Mouse (Mus musculus) limb, embryonic 10.5 days (tissue): ENCODE results near the gene Hdac11. TPM values are rescaled to one million over a fixed set of nuclear protein-coding genes. Genes with fewer than 3 reads are reported as not detected.
"Not testable (repeated sequence)": the region's sequence is repeated elsewhere in the genome, so short reads cannot be mapped to it uniquely, and the experiment has no call there.

ENCODE experiments used
- DNase-seq: peaks from one replicate; pipeline ENCODE4 v3.0.0-alpha.2; 2017; ENCODE audit warnings: low spot score
- H3K27ac ChIP-seq: fragments of 300-500 bp; sonication (generic); 2 replicates; pipeline ENCODE4 v1.5.1; 2016; ENCODE audit warnings: mild to moderate bottlenecking
- H3K27me3 ChIP-seq: fragments of 300-500 bp; sonication (generic); 2 replicates; pipeline ENCODE4 v1.6.1; 2016; ENCODE audit warnings: low read depth, mild to moderate bottlenecking; ENCODE audit not compliant: poor library complexity, severe bottlenecking
- H3K36me3 ChIP-seq: fragments of 300-500 bp; sonication (generic); 2 replicates; pipeline ENCODE4 v1.6.1; 2016; ENCODE audit warnings: mild to moderate bottlenecking, moderate library complexity
- H3K4me1 ChIP-seq: fragments of 300-500 bp; sonication (generic); 2 replicates; pipeline ENCODE4 v1.6.1; 2016
- H3K4me3 ChIP-seq: fragments of 300-500 bp; sonication (generic); 2 replicates; pipeline ENCODE4 v1.5.1; 2016; ENCODE audit warnings: mild to moderate bottlenecking, moderate library complexity
- H3K9me3 ChIP-seq: fragments of 300-500 bp; sonication (generic); replicated peaks from 2 replicates; pipeline ENCODE4 v1.6.1; 2016; ENCODE audit warnings: mild to moderate bottlenecking
- WGBS: fragments of 180-500 bp; shearing (Covaris S2); methylation state at CpG from one replicate; pipeline ENCODE4 v1.1.7; 2016; 5-methylcytosine and 5-hydroxymethylcytosine counted together
- polyA plus RNA-seq: library from polyadenylated mRNA; unstranded; fragments of >200 nt; fragmentation: Nextera tagmentation; extraction: Ambion mirVana; gene quantifications from 2 replicates; pipeline ENCODE4 v1.2.1, GENCODE M21; 2016

Gene Hdac11
- polyA plus RNA-seq, 1 experiment from 2014 or later, result 12.8 TPM

DNA sequence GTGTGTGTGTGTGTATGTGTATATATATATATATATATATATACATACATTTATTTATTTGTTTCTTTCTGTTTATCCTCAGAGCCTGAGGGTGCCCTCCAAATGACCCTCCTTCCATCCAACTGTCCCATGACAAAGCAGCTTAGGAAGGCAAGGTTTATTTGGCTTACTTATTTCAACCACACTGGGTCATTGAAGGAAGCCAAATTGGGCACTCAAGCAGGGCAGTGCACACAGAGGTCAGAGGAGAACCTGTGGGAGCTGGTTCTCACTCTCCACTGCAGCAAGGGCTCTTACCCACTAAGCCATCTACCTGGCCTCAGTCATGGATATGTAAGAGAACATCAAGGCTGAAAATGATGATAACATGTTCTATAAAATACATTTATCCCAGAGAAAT is 37.9 kb upstream of the Hdac11 start:
- no peak overlapping the region for H3K4me3 ChIP-seq
- H3K36me3 ChIP-seq, result no peaks in the 10 kb centered on the region
- peaks cover 37% of the 10 kb centered on the region for H3K27me3 ChIP-seq
- H3K27ac ChIP-seq, result no peak overlapping the region
- no peaks in the 10 kb centered on the region for H3K9me3 ChIP-seq
- no peak for DNase-seq
- peaks cover 21% of the 10 kb centered on the region for H3K4me1 ChIP-seq

DNA sequence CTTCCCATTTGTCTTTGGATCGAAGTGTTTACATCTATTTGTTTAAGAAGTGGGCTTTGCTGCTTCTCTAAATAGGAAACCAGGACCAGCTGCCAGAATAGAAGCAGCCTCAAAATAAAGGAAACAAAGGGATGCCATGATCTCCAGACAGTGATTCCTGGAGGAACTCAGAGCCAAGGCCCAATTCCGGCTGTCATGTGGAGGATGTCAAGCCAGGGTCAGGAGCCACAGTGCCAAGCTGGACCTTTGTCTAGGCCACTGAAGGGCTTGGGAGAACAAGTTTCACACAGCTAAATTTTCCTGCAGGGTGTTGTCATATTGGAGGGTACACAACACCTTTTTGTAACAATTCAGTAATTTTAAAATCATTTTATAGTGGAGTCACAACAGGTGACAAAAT is 36.3 kb upstream of the Hdac11 start:
- no peak overlapping the region for H3K4me3 ChIP-seq
- 86% methylated on average over 2 of the region's 2 CpGs for WGBS
- no peak overlapping the region for H3K27ac ChIP-seq
- DNase-seq, result no peak
- no peaks in the 10 kb centered on the region for H3K9me3 ChIP-seq
- peaks cover 18% of the 10 kb centered on the region for H3K4me1 ChIP-seq
- H3K36me3 ChIP-seq, result no peaks in the 10 kb centered on the region
- H3K27me3 ChIP-seq, result peaks cover 30% of the 10 kb centered on the region

DNA sequence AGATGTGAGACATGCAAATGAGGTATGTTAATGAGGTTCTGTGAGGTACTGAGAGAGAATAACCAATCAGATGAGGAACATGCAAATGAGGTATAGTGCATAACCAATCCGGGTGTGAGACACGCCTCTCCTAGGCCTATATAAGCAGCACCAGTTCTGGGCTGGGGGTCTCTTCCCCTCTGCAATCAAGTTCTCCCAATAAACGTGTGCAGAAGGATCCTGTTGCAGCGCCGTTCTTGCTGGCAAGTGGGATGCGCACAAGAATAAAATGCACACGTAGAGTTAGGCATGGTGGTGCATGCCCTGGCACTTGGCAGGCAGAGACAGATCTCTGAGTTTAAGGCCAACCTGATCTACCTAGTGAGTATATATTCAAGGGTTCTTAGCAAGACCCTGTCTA is 35.4 kb upstream of the Hdac11 start:
- H3K36me3 ChIP-seq, H3K9me3 ChIP-seq, DNase-seq, H3K4me3 ChIP-seq, H3K27ac ChIP-seq: not testable (repeated sequence)
- peaks cover 17% of the 10 kb centered on the region for H3K4me1 ChIP-seq
- WGBS, result 92% methylated on average over 7 of the region's 7 CpGs
- H3K27me3 ChIP-seq, result peaks cover 21% of the 10 kb centered on the region

- 0 out of 2 replicates have a peak, but pooled peaks cover 3% of the 10 kb centered on the region for H3K27me3 ChIP-seq
Observed at GRCm38 (mm10) chr6:91123453-91123852, 33.0 kb upstream of the Hdac11 start.

DNA sequence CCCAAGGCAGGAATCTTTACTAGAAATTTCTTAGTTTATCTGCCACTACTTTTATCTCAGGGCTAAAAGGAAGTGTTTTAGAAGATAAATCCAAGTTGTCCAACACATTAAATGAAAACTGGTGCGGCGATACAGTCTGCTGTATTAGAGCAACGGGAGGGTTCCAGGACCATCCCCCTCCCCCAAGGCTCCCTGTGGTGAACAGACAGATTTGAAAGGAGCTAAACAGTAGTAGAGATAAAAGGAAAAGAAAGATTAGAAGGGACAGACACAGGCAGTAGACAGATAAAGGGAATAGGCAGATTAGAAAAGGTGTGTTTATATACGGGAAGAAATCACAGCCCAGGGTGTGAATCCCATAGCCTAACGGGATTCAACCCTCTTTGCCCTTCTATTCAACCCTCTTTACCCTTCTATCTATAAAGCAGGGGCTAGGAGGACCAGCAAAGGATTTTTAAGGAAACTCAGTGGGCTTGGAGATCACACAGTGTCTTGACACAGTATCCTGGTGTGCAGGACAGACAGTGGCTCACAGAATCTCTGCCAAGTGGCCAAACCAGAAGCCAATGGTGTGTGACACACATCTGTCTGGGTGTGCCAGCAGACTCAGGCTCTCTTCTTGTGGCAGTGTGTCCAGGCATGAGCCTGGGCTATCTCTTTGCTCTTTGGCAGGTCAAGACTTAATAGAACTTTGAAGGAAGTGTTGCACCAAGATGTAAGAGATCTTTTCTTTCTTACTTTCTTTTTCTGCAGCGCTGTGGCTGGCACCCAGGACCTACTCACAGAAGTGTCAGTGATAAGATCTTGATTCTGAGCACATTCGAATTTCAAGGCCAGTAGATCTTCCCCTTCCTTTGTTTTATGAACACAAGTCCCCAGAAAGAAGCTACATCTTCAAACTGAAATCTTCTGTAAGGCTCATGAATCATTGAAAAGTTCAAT is 31.9 kb upstream of the Hdac11 start:
- no peak for DNase-seq
- H3K27ac ChIP-seq, result no peak overlapping the region
- H3K9me3 ChIP-seq, result no peaks in the 10 kb centered on the region
- H3K4me1 ChIP-seq, result no peaks in the 10 kb centered on the region
- H3K4me3 ChIP-seq, result no peak overlapping the region
- H3K27me3 ChIP-seq, result no peaks in the 10 kb centered on the region
- 61% methylated on average over 7 of the region's 7 CpGs for WGBS
- no peaks in the 10 kb centered on the region for H3K36me3 ChIP-seq

More at GRCm38 (mm10) chr6:91123453-91123852, 33.0 kb upstream of the Hdac11 start:
- no peak overlapping the region for H3K4me3 ChIP-seq
- no peaks in the 10 kb centered on the region for H3K36me3 ChIP-seq
- no peaks in the 10 kb centered on the region for H3K9me3 ChIP-seq
- no peak for DNase-seq
- WGBS, result 87% methylated on average over 3 of the region's 3 CpGs
- H3K4me1 ChIP-seq, result no peaks in the 10 kb centered on the region
- no peak overlapping the region for H3K27ac ChIP-seq

GRCm38 (mm10) chr6:91125228-91125585 is 31.3 kb upstream of the Hdac11 start:
- Histone ChIP-seq H3K36me3 (no peaks in the 10 kb centered on the region), H3K9me3 (no peaks in the 10 kb centered on the region), H3K27ac (no peak overlapping the region), H3K4me1 (no peaks in the 10 kb centered on the region), H3K27me3 (no peaks in the 10 kb centered on the region), H3K4me3 (no peak overlapping the region)
- 83% methylated on average over 2 of the region's 2 CpGs for WGBS
- DNase-seq, result no peak

DNA sequence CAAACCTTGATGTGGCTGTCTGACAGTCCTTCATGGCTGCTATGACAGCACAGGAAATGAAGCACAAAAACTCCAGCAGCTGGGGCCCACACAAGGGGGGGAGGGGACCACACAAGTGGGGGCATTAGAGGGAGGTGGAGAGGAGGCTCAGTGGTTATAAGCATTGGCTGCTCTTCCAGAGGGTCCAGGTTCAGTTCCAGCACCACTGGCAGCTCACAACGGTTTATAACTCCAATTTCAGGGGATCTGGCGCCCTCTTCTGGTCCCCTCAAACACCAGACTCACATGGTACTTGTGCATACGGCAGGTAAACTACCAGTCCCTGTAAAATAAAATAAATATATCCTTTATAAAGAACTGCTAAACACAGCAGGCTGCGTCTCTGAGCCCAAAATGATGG is 27.5 kb upstream of the Hdac11 start:
- Histone ChIP-seq H3K27me3 (no peaks in the 10 kb centered on the region), H3K27ac (no peak overlapping the region), H3K4me3 (no peak overlapping the region), H3K9me3 (no peaks in the 10 kb centered on the region), H3K4me1 (no peaks in the 10 kb centered on the region), H3K36me3 (no peaks in the 10 kb centered on the region)
- DNase-seq, result no peak
- 50% methylated on average over 4 of the region's 4 CpGs for WGBS

DNA sequence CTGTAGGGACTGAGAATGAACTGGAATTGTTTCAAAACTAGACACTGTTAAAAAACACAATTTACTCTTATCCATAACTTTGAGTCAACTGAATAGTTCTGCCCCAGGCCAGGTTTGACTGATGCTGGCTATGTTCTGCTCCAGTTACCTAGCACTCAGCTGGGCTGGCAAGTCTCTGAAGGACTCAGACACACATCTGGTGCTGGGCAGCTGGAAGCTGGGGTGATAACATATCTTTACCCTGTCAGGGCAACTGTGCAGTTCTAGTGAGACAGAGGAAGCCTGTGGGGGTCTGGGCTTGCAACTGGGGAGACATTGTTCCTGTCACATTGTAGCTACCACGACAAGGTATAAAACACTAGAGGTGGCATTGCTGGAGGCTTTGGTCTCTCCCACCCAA is 25.6 kb upstream of the Hdac11 start:
- H3K27ac ChIP-seq, result no peak overlapping the region
- no peaks in the 10 kb centered on the region for H3K9me3 ChIP-seq
- no peak overlapping the region for H3K4me3 ChIP-seq
- no peaks in the 10 kb centered on the region for H3K36me3 ChIP-seq
- 71% methylated on average over 1 of the region's 1 CpGs for WGBS
- no peaks in the 10 kb centered on the region for H3K27me3 ChIP-seq
- DNase-seq, result no peak
- H3K4me1 ChIP-seq, result no peaks in the 10 kb centered on the region

- no peak overlapping the region for H3K27ac ChIP-seq
- H3K36me3 ChIP-seq, result no peaks in the 10 kb centered on the region
- no peak for DNase-seq
- H3K27me3 ChIP-seq, result no peaks in the 10 kb centered on the region
- no peaks in the 10 kb centered on the region for H3K9me3 ChIP-seq
- 86% methylated on average over 10 of the region's 10 CpGs for WGBS
- H3K4me3 ChIP-seq, result no peak overlapping the region
- 0 out of 2 replicates have a peak, but pooled peaks cover 3% of the 10 kb centered on the region for H3K4me1 ChIP-seq
Observed at GRCm38 (mm10) chr6:91137343-91137956, 19.0 kb upstream of the Hdac11 start.

- Histone ChIP-seq H3K27ac (no peak overlapping the region), H3K36me3 (no peaks in the 10 kb centered on the region), H3K9me3 (no peaks in the 10 kb centered on the region), H3K4me3 (no peak overlapping the region), H3K4me1 (0 out of 2 replicates have a peak, but pooled peaks cover 3% of the 10 kb centered on the region), H3K27me3 (no peaks in the 10 kb centered on the region)
- WGBS, result 26% methylated on average over 4 of the region's 4 CpGs
- peak; percentile 83 for DNase-seq
Observed at GRCm38 (mm10) chr6:91139846-91140245, 16.6 kb upstream of the Hdac11 start.

GRCm38 (mm10) chr6:91145056-91145455 is 11.4 kb upstream of the Hdac11 start:
- WGBS, result 84% methylated on average over 3 of the region's 3 CpGs
- no peaks in the 10 kb centered on the region for H3K9me3 ChIP-seq
- DNase-seq, result no peak
- no peaks in the 10 kb centered on the region for H3K27me3 ChIP-seq
- no peak overlapping the region for H3K4me3 ChIP-seq
- H3K27ac ChIP-seq, result no peak overlapping the region
- peaks cover 11% of the 10 kb centered on the region for H3K4me1 ChIP-seq
- no peaks in the 10 kb centered on the region for H3K36me3 ChIP-seq

DNA sequence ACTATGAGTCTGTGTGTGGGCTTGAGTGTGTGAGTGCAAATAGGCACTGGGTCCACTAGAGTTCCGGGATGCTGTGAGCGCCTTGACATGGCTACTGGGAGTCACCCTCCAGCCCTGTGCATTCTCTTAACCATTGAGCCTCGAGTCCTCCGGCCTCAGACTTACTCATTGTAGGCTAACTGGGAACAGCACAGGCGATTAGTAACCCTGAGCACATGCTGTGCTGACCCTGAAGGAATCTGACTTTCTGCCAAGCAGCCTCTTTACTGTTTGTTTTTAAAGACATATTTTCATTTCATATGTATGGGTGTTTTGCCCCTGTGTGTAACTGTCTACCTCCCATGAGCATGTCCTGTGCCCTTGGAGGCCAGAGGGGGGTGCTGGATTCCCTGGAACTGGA is 10.9 kb upstream of the Hdac11 start:
- H3K4me3 ChIP-seq, result no peak overlapping the region
- no peak overlapping the region for H3K27ac ChIP-seq
- H3K36me3 ChIP-seq, result no peaks in the 10 kb centered on the region
- 80% methylated on average over 5 of the region's 5 CpGs for WGBS
- DNase-seq, result no peak
- no peaks in the 10 kb centered on the region for H3K9me3 ChIP-seq
- H3K27me3 ChIP-seq, result no peaks in the 10 kb centered on the region
- H3K4me1 ChIP-seq, result peaks cover 11% of the 10 kb centered on the region

GRCm38 (mm10) chr6:91146443-91147151 is 9.9 kb upstream of the Hdac11 start:
- 39% methylated on average over 5 of the region's 5 CpGs for WGBS
- Histone ChIP-seq H3K4me3 (no peak overlapping the region), H3K27me3 (no peaks in the 10 kb centered on the region), H3K27ac (no peak overlapping the region), H3K9me3 (no peaks in the 10 kb centered on the region), H3K4me1 (peaks cover 11% of the 10 kb centered on the region), H3K36me3 (no peaks in the 10 kb centered on the region)
- no peak for DNase-seq
